Mouse (Mus musculus): ENCODE results near the gene Fam205a4.
"Not testable (repeated sequence)": the region's sequence is repeated elsewhere in the genome, so short reads cannot be mapped to it uniquely, and the experiment has no call there.

Gene Fam205a4

DNA sequence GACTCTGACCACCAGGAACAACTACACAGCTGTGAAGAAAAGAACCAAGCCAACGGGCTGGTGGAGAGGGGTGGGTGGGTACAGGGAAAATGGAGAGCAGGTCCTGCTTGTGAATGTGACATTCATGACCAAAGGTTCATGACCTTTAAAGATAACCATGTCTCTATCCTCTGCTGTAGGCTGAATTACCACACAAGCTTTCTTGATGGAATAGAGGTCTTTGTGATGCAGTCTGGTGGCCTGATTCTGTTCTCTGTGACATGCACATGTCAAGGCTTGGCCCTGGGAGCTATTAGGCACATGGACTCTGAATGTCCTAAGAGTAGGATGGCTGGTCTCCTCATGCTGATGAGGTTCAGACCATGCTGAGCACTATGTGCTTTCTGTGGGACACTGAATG lies at the start of gene Fam205a4:
Gene Fam205a4 (plus strand): TSS at position 301 of the 400 bp plus-strand sequence.
- DNase-seq (ENCODE audit: low spot score in 2 of 2) = not testable (repeated sequence)

- not testable (repeated sequence) for DNase-seq (ENCODE audit: low spot score in 2 of 2)
Observed at GRCm38 (mm10) chr4:41941272-41941671, 24.6 kb upstream of the Fam205a4 start, which contains the start of gene Gm20878. TSS of gene Gm20878 (plus strand) at chr4:41941572.

All from urinary bladder, postnatal 36 days (tissue).